Mouse (Mus musculus) lung, adult 2 months (tissue): Measurements from ENCODE around the gene Shkbp1.

Experiments
- CTCF ChIP-seq: fragments of 200-500 bp; IDR thresholded peaks from 2 replicates; pipeline ENCODE4 v1.5.1; 2011; ENCODE audit warnings: mild to moderate bottlenecking, low read length, control low read depth; ENCODE audit not compliant: insufficient read depth
- POLR2A ChIP-seq: fragments of 200-500 bp; IDR thresholded peaks from 2 replicates; pipeline ENCODE4 v1.6.1; 2011; ENCODE audit warnings: low read depth, mild to moderate bottlenecking, control low read depth, low read length, borderline replicate concordance; ENCODE audit errors: extremely low read depth

DNA sequence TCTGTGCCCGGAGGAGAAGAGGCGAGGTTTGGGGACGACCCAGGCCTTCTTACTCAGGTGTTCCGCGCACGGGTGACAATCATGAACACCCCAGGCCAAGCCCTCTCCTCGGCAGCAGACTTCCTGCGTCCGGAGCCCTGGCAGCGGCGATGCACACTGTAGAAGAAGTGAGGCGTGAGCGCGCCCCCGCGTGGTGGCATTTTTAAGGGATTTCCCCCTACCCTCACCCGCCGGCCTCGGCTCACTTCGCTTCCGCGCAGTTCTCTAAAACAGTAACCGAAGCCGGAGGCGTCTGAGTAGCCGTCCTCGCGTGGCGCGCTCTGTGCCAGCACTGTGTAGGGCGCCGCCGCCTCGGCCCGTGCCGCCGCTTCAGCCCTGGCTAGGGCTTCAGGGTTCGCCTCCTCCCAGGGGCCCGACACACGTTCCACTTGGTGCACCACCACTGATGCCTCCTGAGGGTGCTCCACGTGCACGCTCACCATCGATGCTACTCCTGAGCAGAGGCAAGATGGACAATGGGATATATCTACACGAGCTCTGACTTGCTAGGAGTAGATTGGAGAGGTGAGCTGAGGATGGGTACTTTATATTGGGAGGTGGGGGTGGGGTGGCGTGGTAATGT lies 26.4 kb downstream of the Shkbp1 start:
- TF ChIP-seq CTCF = peak; percentile 55
- no peak for TF ChIP-seq POLR2A
